Mouse (Mus musculus) erythroblast, embryonic 14.5 days (primary cell): ENCODE data around the gene Ccdc153.

Source experiments
- GATA1 ChIP-seq: IDR thresholded peaks from 2 replicates; pipeline ENCODE4 v1.6.1; 2012; ENCODE audit warnings: low read length, inconsistent platforms, mixed read lengths
- TAL1 ChIP-seq: IDR thresholded peaks from 3 replicates; pipeline ENCODE4 v1.6.1; 2012; ENCODE audit warnings: low read length, inconsistent platforms, mixed read lengths

- TF ChIP-seq GATA1, result no peak
- TF ChIP-seq TAL1, result no peak
These were observed 9.0 kb downstream of the Ccdc153 start for GRCm38 (mm10) chr9:44249181-44250146.
